Mouse (Mus musculus) neural tube, embryonic 10.5 days (tissue): ENCODE measurements around the gene Adamtsl5.
A peak's percentile ranks its signal among the peaks of the same experiment; 100 is the strongest.

ENCODE experiments used
- DNase-seq: peaks from one replicate; pipeline ENCODE4 v3.0.0-alpha.2; 2017; ENCODE audit warnings: low spot score; ENCODE audit errors: extremely low spot score

Gene Adamtsl5

DNA sequence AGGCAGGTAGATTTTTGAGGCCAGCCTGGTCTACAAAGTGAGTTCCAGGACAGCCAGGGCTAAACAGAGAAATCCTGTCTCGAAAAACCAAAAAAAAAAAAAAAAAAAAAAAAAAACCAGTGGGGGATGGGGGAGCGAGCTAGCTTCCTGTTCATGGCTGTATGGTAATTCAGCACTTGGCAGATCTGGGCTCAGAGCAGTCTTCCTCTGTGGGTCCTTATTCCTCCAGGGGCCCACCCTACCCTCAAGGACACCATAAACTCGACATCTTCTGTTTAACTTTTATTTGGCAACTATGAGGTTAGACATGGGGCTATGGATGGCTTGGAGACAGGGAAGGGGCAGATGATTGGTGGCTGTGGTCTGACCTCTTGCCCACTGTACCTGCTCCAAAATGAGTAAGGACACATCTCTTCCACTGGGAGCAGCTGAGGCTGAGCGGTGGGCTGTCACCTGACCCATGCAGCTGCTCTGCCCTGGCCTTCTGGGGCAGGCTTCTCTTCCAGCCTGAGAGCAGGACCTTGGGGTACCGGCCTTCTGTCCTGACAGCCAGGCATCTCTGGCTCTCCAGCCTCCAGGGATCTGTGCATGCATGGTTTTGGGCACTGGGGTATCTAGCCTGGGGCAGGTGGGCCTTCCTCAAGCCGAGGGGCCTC lies 27.1 kb downstream of the Adamtsl5 start:
- no peak for DNase-seq

DNA sequence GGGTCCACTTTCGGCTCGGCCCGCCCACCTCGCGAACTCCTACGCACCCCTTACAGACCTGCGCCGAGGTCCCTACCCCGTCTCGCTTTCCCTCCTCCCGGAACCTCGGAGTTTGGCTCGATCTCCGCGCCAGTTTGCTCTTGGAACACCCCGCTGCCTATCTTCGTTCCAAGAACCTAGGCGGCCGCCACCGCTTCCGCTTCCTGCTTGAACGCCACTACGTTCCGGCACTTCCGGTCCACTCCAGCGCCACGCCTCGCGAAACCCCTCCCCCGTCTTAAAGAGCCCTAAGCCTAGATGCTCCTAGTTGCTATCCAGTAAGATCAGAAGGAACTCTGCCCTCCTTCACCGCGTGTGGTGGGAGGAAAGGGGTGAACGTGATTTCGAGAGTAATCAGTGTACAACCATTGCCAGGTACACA lies 27.9 kb downstream of the Adamtsl5 start, which contains the start of gene 2310011J03Rik:
Gene 2310011J03Rik (minus strand): TSS at position 198 of the 421 bp plus-strand sequence.
- DNase-seq: peak; percentile 88

DNA sequence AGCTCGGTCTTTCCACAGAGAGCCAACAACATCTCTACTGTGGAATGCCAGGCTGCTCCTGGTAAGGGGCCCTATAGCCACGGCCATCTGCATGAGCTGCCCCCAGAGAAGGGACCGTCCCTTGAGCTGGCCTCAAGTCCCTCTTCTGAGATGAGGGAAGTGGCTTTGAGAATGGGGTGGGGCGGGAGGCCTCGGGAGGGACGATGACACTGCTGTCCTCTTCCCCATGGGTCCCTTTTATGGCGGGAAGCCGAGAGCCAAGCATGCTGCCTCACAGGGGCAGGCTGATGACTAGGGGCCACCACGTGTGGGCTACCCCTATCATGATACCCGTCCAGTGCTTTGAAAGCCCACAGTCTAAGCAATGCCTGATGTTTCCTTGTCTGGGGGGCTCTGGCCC lies 31.2 kb downstream of the Adamtsl5 start:
- DNase-seq: no peak

DNA sequence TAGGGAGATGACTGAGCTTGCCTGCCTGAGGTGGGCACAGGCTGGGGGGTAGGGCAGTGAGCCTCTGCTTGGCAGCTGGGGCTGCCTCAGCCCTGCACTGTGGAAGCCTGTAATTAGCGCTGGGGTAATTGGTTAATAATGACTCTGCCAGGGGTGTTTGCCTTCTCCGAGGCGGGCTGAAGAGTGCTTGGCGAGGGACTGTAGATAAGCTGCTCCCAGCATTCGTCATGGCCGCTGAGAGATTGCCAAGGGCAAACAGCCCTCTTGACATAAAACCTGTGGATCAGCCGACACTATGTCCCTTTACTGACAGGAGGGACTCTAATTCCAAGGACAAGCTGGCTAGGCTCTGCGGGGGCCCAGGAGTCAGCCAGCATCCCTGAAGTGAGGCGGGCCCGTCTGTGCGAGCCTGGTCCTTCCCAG lies 31.8 kb downstream of the Adamtsl5 start:
- no peak for DNase-seq

DNA sequence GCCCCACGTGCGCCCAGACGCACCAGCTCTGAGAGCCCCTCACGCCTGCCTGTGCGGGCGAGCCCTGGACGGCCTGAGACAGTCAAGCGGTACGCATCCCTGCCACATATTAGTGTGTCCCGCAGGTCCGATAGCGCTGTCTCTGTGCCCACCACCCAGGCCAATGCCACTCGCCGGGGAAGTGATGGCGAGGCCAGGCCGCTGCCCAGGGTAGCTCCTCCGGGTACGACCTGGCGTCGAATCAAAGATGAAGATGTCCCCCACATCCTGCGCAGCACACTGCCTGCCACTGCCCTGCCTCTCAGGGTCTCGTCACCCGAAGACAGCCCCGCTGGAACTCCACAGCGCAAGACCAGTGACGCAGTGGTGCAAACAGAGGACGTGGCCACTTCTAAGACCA lies 32.9 kb downstream of the Adamtsl5 start:
- no peak for DNase-seq

DNA sequence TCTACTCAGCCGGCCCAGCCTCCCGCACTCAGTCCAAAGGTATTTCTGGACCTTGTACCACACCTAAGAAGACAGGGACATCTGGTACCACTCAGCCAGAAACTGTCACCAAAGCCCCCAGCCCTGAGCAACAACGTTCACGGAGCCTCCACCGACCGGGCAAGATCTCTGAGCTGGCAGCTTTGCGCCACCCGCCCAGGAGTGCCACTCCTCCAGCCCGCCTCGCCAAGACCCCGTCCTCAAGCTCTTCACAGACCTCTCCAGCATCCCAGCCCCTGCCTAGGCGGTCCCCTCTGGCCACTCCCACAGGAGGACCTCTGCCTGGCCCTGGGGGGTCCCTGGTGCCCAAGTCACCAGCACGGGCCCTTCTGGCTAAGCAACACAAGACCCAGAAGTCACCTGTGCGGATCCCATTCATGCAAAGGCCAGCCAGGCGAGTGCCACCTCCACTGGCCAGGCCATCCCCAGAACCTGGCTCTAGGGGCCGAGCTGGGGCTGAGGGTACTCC lies 33.7 kb downstream of the Adamtsl5 start:
- DNase-seq: no peak

DNA sequence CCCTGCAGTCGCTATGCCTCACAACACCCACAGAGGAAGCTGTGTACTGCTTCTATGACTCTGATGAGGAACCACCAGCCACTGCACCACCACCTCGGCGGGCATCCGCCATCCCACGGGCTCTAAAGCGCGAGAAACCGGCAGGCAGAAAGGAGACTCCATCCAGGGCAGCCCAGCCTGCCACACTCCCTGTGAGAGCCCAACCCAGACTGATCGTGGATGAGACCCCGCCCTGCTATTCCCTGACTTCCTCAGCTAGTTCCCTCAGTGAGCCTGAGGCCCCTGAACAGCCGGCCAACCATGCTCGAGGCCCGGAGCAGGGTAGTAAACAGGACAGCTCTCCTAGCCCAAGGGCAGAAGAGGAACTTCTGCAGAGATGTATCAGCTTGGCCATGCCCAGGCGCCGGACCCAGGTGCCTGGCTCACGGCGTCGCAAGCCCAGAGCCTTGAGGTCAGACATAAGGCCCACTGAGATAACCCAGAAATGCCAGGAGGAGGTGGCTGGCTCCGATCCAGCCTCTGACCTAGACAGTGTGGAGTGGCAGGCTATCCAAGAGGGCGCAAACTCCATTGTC lies 34.5 kb downstream of the Adamtsl5 start:
- DNase-seq: no peak

DNA sequence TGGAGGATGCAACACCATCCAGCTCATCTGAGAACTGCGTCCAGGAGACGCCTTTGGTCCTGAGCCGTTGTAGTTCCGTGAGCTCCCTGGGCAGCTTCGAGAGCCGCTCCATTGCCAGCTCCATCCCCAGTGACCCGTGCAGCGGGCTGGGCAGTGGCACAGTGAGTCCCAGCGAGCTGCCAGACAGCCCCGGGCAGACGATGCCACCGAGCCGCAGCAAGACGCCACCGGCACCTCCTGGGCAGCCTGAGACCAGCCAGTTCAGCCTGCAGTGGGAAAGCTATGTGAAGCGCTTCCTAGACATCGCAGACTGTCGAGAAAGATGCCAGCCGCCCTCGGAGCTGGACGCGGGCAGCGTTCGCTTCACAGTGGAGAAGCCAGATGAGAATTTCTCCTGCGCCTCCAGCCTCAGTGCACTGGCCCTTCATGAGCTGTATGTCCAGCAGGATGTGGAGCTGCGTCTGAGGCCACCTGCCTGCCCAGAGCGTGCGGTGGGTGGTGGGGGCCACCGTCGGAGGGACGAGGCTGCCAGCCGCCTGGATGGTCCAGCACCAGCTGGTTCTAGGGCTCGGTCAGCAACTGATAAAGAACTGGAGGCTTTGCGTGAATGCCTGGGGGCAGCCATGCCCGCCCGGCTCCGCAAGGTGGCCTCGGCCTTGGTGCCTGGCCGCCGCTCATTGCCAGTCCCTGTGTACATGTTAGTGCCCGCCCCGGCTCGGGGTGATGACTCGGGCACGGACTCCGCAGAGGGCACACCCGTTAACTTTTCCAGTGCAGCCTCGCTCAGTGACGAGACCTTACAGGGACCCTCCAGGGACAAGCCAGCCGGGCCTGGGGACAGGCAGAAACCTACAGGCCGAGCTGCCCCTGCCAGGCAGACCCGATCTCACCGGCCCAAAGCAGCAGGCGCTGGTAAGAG lies 35.4 kb downstream of the Adamtsl5 start:
- DNase-seq: no peak

DNA sequence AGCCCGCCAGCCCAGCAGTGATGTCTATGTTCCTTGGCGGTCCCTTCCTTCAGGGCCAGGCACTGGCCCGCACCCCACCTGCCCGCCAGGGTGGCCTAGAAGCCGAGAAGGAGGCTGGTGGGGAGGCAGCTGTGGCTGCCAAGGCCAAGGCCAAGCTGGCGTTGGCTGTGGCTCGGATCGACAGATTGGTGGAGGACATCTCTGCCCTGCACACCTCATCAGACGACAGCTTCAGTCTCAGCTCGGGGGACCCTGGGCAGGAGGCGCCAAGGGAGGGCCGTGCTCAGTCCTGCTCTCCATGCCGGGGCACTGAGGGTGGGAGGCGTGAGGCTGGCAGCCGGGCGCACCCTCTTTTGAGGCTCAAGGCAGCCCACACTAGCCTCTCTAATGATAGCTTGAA lies 36.7 kb downstream of the Adamtsl5 start:
- no peak for DNase-seq

DNA sequence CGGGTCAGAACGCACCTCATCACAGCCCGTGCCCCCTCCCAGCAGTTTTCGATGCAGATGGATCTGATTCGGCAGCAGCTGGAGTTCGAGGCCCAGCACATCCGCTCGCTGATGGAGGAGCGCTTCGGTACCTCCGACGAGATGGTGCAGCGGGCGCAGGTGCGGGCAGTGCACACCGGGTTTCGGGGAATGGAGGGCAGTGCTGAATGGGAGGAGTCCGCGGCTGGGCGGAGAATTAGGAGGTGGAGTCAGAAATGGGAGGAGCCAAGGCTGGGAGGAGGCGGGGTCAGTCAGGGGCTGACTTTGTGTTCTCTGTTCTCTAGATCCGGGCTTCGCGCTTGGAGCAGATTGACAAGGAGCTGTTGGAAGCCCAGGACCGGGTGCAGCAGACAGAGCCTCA lies 43.4 kb downstream of the Adamtsl5 start:
- DNase-seq: no peak

DNA sequence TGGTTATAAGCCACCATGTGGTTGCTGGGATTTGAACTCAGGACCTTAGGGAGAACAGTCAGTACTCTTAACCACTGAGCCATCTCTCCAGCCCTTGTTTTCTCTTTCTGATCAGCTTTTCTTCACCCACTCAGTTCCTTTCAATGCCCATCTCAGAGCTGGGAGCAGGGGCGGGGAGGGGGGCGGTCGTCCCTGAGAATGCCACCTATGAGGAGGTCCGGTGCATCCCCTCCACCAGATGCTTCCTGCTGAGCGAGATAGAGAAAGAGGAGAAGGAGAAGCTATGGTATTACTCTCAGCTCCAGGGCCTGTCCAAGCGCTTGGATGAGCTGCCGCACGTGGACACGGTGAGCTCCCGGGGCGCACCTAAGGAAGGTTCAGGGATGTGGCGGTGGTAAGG lies 43.8 kb downstream of the Adamtsl5 start:
- DNase-seq: no peak

DNA sequence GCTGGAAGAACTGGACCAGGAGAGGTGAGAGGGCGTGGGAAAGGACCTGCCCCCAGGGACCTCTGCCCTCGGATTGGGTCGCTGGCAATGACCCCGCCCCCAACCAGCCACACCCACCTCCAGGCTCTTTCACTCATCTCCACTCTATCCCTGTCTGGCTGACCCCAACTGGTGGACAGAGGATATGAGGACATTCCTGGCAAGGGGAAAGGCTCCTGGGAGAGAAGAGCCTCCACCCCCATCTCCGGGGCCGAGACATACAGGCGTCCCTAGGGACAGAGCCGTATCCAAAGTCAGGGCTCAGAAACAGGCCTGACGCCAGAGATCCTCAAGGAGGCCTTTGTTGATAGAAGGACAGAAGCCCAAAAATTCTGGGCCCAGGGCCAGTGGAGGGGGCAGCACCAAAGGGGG lies 45.7 kb downstream of the Adamtsl5 start:
- DNase-seq: peak; percentile 47

DNA sequence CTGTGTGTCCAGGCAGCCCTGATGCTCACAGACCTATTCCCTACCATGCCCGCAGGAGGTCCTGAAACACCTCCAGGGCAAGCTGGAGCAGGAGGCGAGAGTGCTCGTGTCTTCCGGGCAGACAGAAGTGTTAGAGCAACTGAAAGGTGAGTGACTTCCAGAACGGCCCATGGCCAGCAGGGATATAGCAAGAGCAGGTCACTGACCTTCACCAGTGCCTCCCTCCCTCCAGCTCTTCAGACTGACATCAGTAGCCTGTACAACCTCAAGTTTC lies 46.2 kb downstream of the Adamtsl5 start:
- DNase-seq: no peak

DNA sequence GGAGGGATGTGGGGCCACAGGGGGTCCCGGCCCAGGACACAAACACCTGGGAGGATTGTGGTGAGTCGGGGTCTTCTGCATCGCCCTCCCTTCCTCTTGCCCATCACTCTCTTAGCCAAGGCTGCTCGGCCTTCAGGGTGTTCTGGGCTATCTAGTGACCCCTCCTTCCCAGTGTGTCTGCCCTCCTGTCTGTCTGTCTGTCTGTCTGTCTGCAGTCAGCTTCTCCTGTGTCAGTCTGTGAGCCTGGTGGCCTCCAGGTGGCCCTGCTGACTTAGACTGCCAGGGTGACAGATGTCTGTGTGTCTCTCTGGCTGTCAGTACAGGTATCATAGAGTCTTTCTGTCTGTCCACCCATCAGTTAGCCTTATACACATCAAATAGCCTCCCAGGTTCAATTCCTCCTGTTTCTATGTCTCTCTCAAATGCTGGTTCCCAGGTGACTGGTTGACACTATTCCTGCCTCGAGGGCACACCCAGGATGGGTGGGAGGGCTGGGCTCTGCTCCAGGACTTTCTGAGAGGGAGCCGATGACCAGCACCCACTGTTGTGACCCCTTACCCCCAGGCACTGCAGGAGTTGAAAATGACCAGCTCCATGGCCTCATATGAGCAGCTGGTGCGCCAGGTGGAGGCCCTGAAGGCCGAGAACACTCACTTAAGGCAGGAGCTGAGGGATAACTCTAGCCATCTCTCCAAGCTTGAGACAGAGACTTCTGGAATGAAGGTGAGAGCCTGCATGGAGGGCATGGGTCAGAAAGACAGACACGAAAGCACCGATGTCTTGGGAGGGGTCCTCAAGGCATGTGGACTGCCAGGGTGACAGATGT lies 46.7 kb downstream of the Adamtsl5 start:
- DNase-seq: no peak

DNA sequence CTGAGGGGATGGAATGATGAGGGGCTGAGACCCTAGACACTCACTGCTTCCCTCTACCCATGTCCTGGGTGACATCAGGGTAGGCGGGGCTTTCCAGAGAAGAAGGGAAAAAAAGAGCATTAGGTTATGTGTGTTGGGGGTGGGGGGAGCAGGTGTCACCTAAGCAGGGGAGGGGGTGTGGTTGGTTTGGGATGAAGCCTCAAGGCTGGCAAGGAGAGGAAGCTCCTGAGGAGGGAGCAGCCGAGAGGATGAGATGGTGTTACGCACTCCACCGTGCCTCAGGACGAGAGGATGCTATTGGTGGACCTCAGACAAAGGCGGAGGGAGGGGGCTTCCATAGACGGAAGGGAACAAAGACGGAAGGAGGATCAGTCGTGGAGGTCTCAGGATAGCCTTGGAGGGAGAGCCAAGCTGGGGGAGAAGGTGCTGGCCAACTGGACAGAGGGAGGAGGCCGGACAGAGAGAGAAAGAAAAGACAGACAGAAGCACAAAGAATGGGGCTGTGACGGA lies 47.5 kb downstream of the Adamtsl5 start:
- peak; percentile 48 for DNase-seq

DNA sequence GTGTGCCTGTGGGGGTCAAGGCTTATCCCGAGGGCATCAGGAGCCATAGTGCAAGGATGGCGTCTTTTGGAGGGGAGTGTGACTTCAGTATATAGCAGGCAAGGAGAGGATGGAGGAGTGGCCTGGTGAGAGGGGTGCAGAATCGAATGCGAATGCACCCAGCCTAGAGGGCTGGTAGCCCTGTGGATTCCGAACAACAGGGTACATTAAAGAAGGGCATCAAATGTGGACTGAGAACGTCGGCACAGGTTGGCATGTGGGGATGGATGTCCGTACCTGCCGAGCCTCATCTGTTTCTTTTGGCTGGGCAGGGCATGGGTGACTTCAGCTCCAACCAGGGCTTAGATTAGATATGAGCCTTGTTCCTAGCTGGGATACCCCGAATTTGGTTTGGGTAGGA lies 48.4 kb downstream of the Adamtsl5 start:
- no peak for DNase-seq

DNA sequence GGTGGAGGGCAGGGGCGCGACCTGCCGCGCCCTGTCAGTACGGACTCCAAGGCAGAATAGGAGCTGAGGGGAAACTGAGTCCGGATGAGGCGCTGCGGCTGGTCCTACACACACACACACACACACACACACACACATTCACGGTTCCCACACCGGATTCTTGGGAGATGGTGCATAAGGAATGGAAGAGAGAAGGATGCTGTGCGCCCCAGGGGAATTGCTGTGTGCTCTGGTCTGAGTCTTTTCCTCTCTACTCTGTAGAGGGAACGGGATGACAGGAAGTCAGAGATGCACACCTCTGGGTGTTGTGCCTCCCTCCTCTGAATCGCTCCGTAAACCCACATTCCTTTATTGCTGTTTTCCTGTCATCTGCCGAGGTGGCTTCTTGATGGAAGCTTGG lies 48.9 kb downstream of the Adamtsl5 start:
- no peak for DNase-seq

DNA sequence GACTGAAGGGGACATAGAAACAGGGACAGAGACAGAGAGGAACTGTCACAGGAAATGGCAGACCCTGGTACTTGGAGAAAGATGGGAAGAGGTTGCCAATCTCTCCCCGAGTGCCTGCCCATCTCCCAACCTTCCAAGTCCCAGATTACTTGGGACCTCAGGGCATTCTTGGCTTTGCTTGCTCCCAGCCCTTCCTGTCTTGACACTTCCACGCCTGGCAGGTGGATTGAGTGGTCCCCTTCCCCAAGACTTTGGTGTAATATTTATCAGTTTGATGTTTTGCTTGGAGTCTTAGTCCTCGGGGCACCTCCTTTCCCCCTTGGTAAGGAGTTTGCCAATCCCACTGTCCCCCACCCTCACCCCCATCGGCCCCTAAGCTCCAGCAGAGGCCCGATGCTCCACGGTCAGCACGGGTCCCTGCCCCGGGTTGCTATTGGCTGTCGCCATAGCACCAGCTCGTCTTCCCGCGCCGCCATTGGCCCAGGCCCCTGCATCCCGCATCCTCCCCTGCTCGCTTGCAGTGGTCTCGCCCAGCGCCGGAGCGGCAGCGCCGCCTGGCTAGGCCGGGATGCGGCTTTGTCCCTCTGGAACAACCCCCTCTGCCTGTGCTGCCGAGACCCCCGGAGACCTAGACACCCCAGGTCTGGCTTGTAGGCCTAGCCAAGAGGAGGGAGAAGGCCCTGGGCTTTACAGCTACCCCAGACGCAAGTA lies 49.5 kb downstream of the Adamtsl5 start:
- DNase-seq: peak; percentile 85

DNA sequence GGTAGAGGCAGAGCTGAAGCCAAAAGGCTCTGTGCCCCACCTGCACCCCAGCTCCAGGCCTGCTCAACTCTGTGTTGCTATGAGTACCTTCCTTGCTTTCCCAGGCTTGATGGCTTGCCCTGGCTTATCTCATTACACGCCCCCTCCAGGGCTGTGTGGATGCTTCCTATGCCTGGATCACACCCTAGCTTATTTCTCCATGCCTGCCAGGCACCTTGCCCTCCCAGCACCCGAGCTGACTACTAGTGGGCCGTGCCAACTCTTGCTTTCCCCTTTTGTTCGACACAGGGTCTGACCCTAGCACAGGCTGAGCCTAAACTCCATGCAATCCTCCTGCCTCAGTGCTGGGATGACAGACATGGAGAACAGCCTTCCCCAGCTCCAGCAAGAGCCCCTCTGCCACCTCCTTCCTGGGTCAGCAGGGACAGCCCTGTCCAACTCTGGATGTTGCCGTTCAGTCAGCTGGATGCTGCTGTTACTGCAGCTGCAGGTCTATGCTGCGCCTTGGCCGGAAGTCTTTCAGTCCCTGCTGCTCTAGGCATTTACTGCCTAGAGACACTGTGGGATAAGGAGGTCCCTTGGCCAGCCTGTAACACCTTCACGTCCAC lies 50.6 kb downstream of the Adamtsl5 start:
- no peak for DNase-seq

DNA sequence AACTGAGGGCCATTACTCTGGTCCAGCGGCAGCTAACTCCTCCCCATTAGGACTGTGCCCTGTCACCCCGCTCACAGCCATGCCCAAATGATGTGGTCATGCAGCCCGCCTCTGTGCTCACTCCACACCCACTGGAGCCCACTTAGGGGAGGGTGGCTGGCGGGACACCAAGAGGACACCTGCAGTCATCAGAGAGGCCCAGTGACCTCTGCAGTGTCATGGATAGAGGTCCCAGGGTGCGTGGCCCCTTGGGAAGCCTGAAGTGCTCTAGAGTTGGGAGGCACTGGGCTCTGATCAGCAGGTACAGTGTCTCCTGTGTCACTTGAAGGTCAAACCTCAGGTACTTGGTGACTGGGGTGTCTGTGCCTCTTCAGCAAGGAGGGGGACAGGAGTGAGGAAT lies 51.4 kb downstream of the Adamtsl5 start:
- no peak for DNase-seq
